Mouse (Mus musculus) spleen, postnatal 36 days (tissue): ENCODE results near the gene Ap1ar.

Experiments
- DNase-seq, 2 experiments: peaks; one replicate each; pipeline ENCODE4 v3.0.0; 2022; ENCODE audit warnings: low spot score in 2 of 2, mixed read lengths in 1 of 2

Ap1ar gene

DNA sequence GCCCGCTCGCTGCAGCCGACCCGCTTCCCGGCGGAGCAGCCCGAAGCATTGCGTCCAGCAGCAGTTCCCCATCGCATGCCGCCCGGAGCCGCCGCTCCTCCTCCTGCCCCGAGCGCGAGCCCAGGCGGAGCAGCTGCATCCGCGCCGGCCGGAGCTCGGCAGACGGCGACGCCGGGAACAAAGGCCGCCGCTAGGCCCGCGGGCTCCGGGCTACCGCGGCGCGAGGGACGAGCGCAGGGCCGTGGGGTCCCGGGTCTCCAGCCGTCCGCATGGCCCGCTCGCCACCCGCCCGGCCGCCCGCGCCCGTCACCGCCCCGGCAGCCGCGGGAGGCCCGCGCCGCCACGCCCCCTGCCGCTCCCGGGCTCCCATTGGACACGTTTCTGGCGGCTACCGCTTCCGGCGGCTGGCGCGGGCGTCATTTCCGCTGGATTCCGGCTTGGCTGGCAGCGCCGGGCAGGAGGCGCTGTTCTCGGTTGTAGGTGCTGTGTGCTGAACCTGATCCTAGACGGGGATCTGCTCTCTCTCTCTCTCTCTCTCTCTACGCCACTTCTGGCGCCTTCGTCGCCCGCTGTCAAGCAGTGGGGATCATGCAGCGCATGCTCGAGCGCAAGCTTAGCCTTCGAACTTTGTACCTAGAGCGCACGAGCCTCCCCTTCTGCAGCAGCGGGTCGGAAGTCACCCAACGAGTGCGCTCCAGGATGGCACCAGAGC is at the start of gene Ap1ar:
Gene Ap1ar (minus strand): TSS at position 370 of the 712 bp plus-strand sequence.
- peak; percentile 95 to 96 for DNase-seq

DNA sequence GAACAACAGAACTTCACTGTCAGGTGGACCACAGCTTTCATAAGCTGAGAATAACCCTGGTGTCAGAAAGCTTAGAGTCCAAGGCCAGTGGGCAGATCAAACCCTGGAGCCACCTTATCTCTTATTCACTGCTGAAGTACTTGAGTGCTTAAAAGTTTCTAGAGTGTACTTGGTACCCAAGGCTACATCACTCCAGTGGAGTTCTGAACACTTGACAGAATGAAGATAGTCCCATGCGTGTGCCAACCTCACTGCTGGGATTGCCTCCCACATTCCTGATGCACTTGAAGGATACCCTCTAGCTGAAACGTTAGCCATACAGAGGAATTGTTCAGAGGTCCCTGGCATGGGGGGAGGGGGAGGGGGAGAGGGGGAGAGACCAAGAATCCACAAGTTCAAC is 44.4 kb upstream of the Ap1ar start:
- DNase-seq: no peak

DNA sequence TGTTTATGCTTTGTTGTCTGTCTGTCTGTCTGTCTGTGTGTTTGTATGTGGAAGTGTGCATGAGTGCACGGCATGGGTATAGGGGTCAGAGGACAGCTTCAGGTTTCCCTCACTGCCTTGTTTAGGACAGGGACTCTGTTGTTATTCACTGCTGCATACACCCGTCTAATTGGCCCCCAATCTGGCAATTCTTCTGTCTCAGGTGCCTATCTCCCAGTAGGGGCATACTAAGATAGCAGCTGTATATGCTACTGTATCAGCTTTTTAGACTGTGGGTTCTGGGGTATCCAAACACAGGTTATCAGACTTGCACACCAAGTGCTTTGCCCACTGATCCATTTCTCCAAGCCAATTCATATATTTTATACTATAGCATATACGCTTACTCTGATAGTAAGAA is 42.6 kb upstream of the Ap1ar start:
- DNase-seq: no peak

DNA sequence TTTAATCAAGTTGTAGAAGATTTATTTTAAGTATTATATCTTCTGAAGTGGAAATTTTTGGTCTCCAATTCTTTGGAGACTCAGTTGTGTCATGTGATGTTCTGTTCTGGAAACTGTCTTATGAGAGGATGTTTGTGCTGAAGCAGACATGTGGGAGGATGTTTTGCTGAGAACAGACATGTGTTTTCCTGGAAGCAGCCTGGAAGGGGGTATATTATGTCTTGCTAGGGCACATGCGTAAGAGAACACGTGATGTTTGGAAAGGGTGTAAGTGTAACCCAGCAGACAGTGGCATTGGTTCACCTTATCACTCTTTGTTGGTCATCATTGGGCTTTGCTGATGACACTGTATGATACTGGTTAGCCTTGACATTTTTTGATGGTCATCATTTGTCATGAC is 38.2 kb upstream of the Ap1ar start:
- no peak for DNase-seq

DNA sequence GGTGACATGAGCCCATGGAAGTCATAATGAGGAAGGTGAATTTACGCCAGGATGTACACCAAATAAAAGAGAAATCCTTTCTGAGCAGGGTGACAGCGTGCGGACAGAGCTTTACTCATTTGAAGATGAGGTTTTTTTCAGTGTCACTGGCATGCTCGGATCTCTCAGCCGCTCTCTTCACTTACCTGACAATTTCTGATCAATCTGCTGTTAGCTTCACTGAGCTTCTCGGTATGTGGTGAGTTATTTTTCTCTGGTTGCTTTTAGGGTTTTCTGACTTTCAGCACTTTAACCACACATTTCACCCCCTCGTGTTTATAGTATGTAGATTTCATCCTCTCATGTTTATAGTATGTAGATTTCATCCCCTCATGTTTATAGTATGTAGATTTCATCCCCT is 37.7 kb upstream of the Ap1ar start:
- DNase-seq: no peak

DNA sequence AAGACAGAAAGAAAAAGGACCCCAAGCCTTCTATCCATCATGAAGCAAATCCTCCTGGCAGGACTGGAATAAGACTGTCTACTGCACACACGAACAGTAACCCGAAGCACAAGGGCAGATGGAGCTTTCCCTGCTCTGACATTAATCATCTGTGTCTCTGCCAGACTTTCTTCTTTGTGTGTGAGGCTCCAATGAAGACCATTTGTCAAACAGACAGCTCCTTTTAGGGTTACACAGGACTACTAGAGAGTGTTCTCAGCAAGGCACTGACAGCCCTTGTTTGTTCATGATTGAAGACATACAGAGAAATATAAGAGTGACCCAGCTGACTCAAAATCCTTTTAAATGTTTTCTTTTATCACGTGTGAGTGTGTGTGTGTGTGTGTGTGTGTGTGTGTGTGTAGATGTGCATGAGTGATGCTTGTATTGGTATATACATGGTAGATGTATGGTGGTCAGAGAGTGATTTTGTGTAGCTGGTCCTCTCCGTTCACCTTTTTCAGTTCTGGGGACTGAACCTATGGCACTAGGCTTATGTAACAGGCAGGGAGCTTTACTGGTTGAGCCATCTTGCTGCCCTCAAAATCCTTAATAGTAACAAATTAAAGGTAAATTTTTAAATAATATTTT is 37.0 kb upstream of the Ap1ar start:
- no peak for DNase-seq

DNA sequence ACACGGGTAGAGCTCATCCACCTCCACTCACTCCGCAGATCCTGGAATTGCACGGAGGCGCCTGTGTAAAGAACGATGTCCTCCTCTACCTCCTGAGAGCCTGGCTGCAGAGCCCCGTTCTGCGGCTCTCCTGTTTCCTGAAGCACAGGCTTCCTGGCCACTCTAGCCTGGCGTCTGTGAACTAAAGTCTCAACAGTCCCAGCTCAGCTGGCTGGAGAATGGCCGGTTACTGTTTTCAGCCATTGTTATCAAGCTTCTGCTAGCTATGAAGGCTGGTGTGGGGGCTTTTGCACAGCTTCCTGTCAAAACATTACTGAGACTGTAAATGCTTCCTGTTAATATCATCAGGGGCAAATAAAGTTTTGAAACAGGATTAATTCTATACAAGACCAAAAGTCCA is 34.3 kb upstream of the Ap1ar start:
- DNase-seq: no peak

DNA sequence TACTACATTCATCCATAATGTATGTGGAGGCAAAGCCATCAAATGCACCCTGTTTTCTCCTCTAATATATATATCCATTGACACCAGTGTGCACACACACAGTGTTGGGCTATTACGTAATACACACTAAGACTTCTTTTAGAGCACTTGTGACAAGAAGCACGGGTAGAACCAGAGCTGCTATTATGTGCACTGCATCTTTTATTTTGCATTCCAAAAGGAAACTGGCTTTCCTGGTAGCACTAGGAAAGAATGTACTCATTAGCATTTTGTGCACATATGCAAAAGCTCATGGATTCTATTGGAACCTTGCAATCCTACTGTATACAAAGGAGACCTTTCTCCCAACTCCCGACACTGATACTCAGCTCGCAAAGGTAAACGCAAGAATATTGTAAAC is 31.6 kb upstream of the Ap1ar start:
- DNase-seq: no peak

DNA sequence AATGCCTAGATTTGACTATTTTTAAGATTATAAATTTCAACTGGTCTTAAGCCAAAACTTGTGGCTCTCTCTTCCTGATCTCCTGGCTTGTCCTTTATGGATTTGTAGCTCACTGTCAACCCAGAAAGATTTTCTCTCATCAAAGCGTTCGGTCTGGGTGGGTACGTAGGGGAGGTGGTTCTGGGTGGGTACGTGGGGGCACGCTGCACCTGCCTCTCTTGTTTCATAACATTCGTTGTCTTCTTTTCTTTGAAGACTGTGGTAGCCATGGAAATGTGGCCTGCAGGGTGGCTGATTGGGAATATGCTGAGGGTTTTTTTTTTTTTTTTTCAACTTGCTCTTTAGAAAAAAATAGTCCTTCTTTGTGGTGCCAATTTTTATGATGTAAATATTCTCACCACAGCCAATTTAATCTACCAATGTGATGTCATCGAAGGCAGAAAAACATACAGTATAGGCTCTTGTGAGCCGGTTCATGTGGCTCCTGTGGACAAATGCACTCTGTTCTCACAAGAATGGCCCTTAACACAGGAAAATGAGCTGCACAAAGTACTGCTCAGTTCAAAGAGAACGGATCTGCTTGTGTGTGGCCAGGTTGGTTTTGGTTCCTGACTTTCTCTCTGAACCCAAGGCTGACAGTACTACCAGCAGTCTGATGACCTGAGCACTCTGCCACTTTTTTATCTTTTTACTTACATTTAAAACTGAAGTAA is 30.9 kb upstream of the Ap1ar start:
- DNase-seq: no peak

DNA sequence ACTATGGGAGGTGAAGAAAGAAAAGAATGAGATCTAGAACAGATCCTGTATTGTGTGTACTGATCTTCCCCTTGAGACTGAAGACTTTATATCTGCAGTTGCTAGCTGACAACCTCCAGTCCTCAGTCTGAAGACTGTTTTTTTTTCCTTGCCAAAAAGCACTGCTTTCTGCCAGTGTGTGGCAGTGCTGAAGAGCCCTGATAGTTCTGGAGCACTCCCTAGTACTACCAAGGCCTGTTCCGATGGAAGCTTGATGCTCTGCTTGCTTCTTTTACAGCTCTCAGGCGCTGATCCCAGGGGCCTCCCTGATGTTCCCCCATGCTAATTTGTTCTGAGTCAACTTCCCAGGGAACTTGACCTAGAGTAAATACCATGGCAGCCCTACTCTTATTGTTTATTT is 26.9 kb upstream of the Ap1ar start:
- no peak for DNase-seq

DNA sequence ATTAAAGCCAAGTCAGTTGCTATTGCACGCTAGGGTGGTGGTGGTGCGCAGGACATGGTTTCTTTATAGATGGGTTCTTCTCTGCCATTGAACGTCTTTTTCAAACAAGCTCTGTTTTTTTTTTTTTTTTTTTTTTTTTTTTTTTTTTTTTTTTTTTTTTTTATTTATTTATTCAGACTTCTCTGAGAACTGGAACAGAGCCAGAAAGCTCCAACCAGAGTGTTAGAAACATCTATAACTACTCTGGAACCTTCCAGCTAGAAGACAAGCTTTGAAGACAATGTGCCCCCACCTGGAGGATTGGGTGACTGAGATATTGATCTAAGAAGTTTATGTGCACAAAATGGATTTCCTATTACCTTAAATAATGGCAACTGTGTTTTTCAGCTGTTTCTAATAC is 26.2 kb upstream of the Ap1ar start:
- DNase-seq: no peak

DNA sequence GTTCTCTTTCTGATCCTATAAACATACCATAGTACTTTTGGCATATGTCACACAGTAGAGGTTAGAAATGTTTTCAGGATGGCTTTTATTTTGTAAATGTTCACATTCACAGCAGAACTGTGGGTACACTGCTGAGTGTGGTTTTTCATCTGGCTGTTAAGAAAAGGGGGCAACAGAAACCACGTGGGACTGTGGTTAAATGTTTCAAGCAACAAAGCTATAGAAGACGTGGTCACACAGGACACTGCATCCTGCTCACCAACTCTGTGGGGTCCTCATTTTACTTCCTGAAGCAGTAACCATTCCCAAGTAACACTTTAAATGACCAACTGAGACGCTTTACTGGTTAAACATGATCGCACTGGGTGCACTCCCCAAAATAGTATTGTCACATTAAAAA is 25.2 kb upstream of the Ap1ar start:
- no peak for DNase-seq

DNA sequence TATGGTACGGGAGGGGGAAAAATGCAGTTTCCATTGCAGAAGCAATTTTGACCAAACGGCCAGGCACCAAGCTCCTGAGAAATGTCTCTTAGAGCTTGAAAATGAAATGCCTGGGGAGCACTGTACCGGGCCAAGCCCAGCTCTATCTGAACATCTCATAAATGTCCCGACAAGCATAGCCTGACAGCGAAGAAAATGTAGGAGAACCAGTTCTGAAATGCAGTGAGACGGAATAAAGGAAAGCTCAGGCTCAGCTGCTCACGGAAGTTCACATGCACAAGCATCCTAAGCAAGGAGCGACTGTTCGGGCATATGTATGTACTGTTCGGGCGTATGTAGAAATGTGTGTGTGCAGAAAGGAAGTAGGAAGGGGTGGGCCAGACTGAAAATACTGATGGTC is 24.0 kb upstream of the Ap1ar start:
- DNase-seq: no peak

DNA sequence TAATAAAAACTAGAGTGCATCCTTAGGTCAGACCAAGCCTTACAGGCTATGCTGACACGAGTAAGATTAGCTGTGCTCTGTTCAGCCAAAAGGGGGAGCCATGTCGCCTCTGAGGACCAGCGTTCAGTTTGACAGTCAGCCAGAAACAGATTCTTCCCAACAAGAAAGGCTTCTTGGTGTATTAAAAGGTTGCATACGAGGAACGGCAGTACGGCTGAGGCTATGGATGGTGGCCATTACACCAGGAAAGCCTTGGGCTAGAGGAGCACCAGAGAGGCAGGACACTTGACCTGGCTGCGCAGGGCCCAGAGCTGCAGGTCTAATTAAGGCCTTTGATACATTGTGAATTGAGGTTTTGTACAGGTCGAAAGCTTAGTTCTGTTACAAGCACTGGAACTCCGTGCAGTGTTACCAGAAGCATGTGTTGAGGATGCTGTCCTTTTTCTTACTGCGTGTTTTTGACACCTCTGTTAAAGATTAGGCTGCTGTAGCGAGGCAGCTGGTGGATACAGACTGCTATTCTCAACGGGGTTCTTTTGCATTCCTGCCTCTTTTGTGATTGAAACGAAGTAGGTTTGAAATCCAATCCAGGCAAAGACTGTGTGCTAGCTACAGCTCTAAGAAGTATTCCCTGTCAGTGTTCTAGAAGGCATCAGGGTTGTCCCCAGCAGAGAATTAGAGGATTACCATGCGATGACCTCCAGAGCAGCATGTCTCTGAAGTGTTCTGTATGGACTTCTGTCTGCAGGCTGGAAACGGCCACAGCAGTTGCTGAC is 16.3 kb upstream of the Ap1ar start:
- peak; percentile 51 to 56 for DNase-seq

DNA sequence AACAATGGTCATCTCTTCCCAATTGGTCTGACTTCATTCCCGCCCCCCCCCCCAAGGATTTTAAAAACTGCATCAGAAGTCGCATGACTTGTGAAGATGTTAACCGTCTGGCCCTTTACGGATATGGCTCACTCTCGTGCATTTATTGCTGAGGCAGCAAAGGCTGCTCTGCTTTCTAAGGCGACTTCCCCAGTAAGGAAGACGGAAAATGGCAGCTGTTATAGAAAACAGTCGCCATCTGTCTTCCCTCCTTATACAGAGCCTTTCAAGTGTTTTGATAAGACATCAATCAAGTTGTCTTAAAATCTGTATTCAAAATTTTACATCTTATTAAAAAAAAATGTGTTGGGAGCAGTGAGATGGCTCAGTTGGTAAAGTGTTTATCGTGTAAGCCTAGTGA is 15.4 kb upstream of the Ap1ar start:
- DNase-seq: no peak

DNA sequence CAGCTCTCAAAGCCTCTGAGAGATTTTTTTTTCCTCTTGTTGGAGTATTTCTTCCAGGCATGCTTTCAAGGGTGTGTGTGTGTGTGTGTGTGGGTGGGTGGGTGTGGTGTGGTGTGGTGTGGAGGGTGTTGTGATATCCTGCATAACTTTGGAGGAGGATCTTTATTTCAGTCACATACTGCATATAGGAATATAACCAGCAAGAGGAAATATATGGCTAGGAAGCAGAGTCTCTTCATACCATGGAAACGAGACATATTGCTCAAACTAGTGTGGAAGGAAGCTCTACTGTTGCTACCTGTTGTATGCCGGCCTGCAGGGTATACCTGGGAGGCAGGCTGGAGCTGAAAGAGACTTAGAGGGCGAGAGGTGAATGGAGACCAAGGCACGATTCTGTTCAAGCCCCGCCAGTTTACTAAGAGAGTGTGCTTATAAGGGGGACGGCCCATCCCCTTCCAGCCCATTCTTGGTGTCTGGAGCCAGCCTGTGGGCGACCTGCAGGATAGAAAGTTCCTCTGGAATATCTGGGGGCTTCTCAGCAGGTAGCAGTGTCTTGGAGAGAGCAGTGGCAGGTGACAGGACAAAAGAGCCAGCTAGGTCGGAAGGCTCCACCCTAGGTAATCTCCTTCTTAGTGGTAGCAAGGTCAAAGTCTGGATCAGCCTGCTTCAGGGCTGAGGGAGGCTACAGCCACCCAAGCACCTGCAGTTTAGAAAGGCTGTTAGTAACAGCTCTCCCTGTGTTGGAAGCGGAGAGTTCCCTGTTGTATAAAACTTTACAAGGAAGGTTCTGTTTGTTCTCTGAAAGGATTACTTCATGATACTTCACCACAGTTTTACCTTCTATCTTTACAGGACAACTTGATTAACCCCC is 13.7 kb upstream of the Ap1ar start:
- DNase-seq: no peak

DNA sequence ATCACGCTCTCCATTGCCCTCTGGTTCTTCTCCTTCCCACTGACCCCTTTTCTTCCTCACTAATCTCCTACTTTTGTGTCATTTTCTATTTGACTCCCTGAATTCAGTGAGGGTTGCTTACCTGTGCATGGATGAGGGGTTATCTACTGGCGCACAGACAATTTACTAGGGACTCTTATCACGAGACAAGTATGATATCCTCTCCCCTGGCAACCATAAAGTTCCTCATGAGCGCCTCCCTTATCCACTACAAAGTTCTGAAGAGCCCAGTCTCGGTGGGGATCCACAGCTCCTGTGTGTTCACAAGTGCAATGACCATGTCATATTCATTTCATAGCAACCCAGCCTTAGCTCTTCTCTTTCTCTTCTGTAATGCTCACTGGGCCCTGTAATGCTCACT is 12.6 kb upstream of the Ap1ar start:
- no peak for DNase-seq

DNA sequence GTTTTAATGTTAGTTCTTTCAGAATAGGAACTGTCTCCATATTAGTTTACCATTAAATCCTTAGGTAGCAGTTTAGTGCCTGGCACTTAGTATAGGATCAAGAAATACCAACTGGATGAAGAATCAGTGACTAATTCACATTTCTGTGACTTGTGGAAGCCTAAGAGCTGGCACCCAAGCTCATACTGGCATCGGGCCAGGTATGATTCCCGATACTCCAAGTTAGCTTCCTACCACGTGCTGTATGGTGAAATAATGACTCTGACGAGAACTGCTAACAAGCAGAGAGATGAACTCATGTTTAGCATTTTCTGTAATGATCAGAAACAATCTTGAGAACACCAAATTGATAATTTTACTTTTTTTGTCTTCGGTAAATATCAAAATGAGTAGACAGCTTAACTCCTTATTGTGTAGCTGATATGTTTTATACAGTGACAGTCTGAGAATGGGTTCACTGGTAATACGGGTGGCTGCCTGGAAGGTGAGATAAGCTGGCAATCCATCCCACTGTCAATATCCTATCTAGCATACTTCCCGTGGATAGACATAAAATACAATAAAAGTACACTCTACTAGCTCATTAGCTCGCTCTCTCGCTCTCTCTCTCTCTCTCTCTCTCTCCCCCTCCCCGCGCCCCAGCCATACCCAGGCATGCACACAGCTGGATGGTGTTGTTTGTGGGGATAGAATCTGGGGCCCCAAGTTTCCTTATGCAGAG is 10.9 kb upstream of the Ap1ar start:
- DNase-seq: no peak

DNA sequence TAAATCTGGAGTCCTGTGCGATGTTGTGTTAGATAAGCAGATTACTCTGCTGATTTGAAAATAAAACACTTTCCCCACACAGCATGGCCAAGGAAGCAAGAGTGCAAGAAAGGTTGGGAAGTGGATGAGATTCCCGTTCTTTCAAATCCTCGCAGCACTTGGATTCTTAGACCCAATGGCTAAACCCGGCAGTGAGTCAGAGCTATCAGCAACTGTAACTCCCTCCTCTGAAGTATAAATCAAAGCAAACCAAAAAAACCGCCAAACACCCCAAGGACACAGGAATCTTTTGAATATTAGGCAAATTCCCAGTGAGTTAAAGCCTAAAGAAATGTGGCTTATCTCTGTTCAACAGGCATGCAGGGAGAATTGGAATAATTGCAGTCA is 6.6 kb upstream of the Ap1ar start:
- no peak for DNase-seq

DNA sequence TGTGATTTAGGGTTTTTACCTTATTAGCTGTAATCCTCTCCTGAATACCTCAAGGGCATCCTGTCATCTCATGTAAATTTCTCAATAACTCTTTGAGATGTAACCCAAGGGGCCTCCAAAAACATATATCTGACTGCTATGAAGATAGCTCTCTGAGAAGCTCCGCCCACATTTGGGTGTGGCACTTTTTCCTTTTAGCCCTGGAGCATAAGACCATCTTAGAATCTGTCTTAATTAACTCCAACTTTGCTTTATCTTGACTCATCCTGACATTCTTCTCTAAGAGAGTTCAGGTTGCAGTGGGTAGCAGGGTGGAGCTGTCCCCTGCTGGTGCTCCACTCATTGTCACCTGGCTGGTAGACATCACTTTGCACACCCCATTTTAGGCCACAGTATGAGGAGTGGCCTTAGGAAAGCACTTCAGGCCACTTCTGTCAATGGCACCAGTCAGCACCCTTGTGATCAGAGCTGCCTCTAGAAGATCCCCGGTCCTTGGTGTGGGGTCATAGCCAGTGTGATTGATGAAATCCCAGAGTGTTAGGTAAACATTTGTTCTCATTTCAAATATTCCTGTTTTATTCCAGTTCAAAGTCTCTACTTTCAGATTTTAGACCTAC is 6.1 kb upstream of the Ap1ar start:
- no peak for DNase-seq
